8 mouse cellular contexts compared by ENCODE assay signal in genomic region chr2:26123079-26123648, GRCm38 (mm10). TPM values are rescaled to one million over a fixed set of nuclear protein-coding genes. Genes with fewer than 3 reads are reported as not detected.
A peak's percentile ranks its signal among the peaks of the same experiment; 100 is the strongest.
DNase-seq lines count a peak whose midpoint lies in the region; ATAC-seq and TF ChIP-seq lines count a peak whose summit lies in the region.

Gene Nacc2, minus strand, starts transcription at chr2:26123220.

- peak within 1 kb of the TSS; percentile 37; the same call in 1 of the 2 replicates for H3K27ac ChIP-seq in bone marrow, adult 2 months (ENCODE audit: control insufficient read depth, insufficient read depth, low read depth, low read length, poor library complexity)
- H3K27ac ChIP-seq in kidney, embryonic 16.5 days (ENCODE audit: low read length) = peak within 1 kb of the TSS; percentile 52; the same call in 1 of the 2 replicates

- peak within 1 kb of the TSS; percentile 84 for H3K9ac ChIP-seq in kidney, embryonic 16.5 days (replicated peaks; ENCODE audit: low read length)

- no peaks in the 10 kb centered on the region for H3K36me3 ChIP-seq in kidney, embryonic 16.5 days (ENCODE audit: insufficient read depth, low read length)

- no peaks in the 10 kb centered on the region for H3K9me3 ChIP-seq in kidney, embryonic 16.5 days (ENCODE audit: low read length)

- no peaks in the 10 kb centered on the region for H3K27me3 ChIP-seq in kidney, embryonic 16.5 days (ENCODE audit: insufficient read depth, low read length)

- 35% methylated on average over 9 of the region's 9 CpGs for WGBS in bone marrow, adult 2 months
- WGBS in kidney, embryonic 16.5 days = 20% methylated on average over 9 of the region's 9 CpGs

- TF ChIP-seq POLR2A in bone marrow, adult 2 months (IDR thresholded peaks at IDR 0.05; ENCODE audit: borderline replicate concordance, control insufficient read depth, low read depth, low read length) = no peak

- H3K4me2 ChIP-seq in kidney, embryonic 16.5 days (replicated peaks; ENCODE audit: low read depth, low read length) = peak within 1 kb of the TSS; percentile 97

- DNase-seq in left cerebral cortex, adult 18-20 months (ENCODE audit: low spot score in 2 of 2) = no peak
- DNase-seq in left cerebral cortex, adult 11 months (ENCODE audit: low spot score) = no peak
- DNase-seq in gastrocnemius, postnatal 4 days (ENCODE audit: low spot score in 2 of 2) = no peak
- DNase-seq in lung, postnatal 36 days = peak; percentile 34
- DNase-seq in thymus, postnatal 10 days (ENCODE audit: low spot score in 2 of 2) = no peak

- ATAC-seq in kidney, embryonic 16.5 days (ENCODE audit: low FRiP score, low TSS enrichment) = 0 out of 2 replicates have a peak, but pooled peaks have one; percentile 16
- no peak for ATAC-seq in inflammation-experienced regulatory T-cells, adult 6 months

- peak within 1 kb of the TSS; percentile 58 for H3K4me3 ChIP-seq in bone marrow, adult 2 months (replicated peaks; ENCODE audit: control insufficient read depth, low read depth, low read length)
- H3K4me3 ChIP-seq in kidney, embryonic 16.5 days (ENCODE audit: low read length) = peak within 1 kb of the TSS; percentile 71

- no peaks in the 10 kb centered on the region; the same call in 1 of the 2 replicates for H3K4me1 ChIP-seq in bone marrow, adult 2 months (ENCODE audit: control insufficient read depth, insufficient read depth, low read length)
- H3K4me1 ChIP-seq in kidney, embryonic 16.5 days (ENCODE audit: insufficient read depth, low read length) = peaks cover 30% of the 10 kb centered on the region

- TF ChIP-seq CTCF in bone marrow, adult 2 months (IDR thresholded peaks at IDR 0.05; ENCODE audit: control insufficient read depth, insufficient read depth, low read length) = no peak

RNA-seq across cellular contexts. Expression of gene Nacc2, which starts in this region (rescaled TPM):
- total RNA-seq in left cerebral cortex, adult 18-20 months (2021) = 10 to 100 TPM; 69.8 to 81.1 TPM
- polyA plus RNA-seq in bone marrow, adult 2 months (2011; ENCODE audit: insufficient read depth, insufficient read length, low replicate concordance, missing spikeins) = 4.0 and 5.8 TPM in 2 replicates
- total RNA-seq in gastrocnemius, postnatal 4 days (2021) = 10 to 100 TPM; 10.8 to 11.2 TPM
- polyA plus RNA-seq in kidney, embryonic 16.5 days (2015; fragmentation: Nextera tagmentation; extraction: Ambion mirVana) = 12.7 and 13.3 TPM in 2 replicates
- polyA plus RNA-seq in inflammation-experienced regulatory T-cells, adult 6 months (2017; shearing (Covaris generic)) = under 1 TPM; 0.47 to 0.78 (median 0.57) TPM

Comparison
In these comparisons a context has a peak if more than half of its experiments do, and no peak if none do; other contexts are left out.
1. RNA of gene Nacc2 (total RNA-seq): 69.8 to 81.1 TPM in left cerebral cortex, adult 18-20 months; 10.8 to 11.2 TPM in gastrocnemius, postnatal 4 days; every median in the first group is over 4 times any median in the second.